Comparison of ENCODE assay signal across 24 mouse cellular contexts in genomic region chr2:10126122-10126521, GRCm38 (mm10). TPM values are rescaled to one million over a fixed set of nuclear protein-coding genes. Genes with fewer than 3 reads are reported as not detected.
"Had no signal": no experiment of that assay in that cellular context is flagged by ENCODE, and none has a peak within 500 bp of the region (broad histone marks: within the 10 kb centered on the region; RNA-seq: fewer than 3 reads in every experiment).

No protein-coding gene starts in this region.

- H3K4me2 ChIP-seq: limb, embryonic 13.5 days; lung, embryonic 15.5 days; midbrain, embryonic 13.5 days; neural tube, embryonic 13.5 days had no signal

- H3K9ac ChIP-seq: limb, embryonic 13.5 days; lung, embryonic 15.5 days; midbrain, embryonic 13.5 days; neural tube, embryonic 13.5 days had no signal

- H3K27ac ChIP-seq: limb, embryonic 10.5 days; limb, embryonic 13.5 days; lung, embryonic 15.5 days; midbrain, embryonic 10.5 days; midbrain, embryonic 13.5 days; neural tube, embryonic 13.5 days; stomach, postnatal 0 days had no signal

- H3K36me3 ChIP-seq: limb, embryonic 10.5 days; limb, embryonic 13.5 days; lung, embryonic 15.5 days; midbrain, embryonic 10.5 days; midbrain, embryonic 13.5 days; neural tube, embryonic 13.5 days had no signal

- ATAC-seq: intestine, postnatal 0 days; midbrain, embryonic 13.5 days; midbrain, embryonic 16.5 days had no signal

- H3K4me1 ChIP-seq: limb, embryonic 10.5 days; limb, embryonic 13.5 days; lung, embryonic 15.5 days; megakaryocyte, embryonic 14.5 days; midbrain, embryonic 10.5 days; midbrain, embryonic 13.5 days; neural tube, embryonic 13.5 days had no signal

- H3K27me3 ChIP-seq: limb, embryonic 13.5 days; lung, embryonic 15.5 days; megakaryocyte, embryonic 14.5 days; midbrain, embryonic 13.5 days; neural tube, embryonic 13.5 days had no signal

- H3K9me3 ChIP-seq: limb, embryonic 10.5 days; limb, embryonic 13.5 days; lung, embryonic 15.5 days; megakaryocyte, embryonic 14.5 days; midbrain, embryonic 10.5 days; midbrain, embryonic 13.5 days; neural tube, embryonic 13.5 days had no signal

- DNase-seq: kidney, adult 9 months; kidney, postnatal 14 days; kidney, postnatal 4 days; layer of hippocampus, adult 9-11 months; lung, adult 18-20 months; lung, postnatal 10 days; lung, postnatal 36 days; right cerebral cortex, adult 18-20 months; right cerebral cortex, postnatal 14 days; right cerebral cortex, postnatal 4 days; thymus, postnatal 25 days had no signal

- H3K4me3 ChIP-seq: limb, embryonic 10.5 days; limb, embryonic 13.5 days; lung, embryonic 15.5 days; megakaryocyte, embryonic 14.5 days; midbrain, embryonic 10.5 days; midbrain, embryonic 13.5 days; myocyte; neural tube, embryonic 13.5 days had no signal

RNA-seq across cellular contexts. Expression of gene Itih2, which starts 5.1 kb away (rescaled TPM):
- total RNA-seq: monocyte, adult 5-6 weeks; neutrophil, adult 5-6 weeks had no signal
- polyA plus RNA-seq: limb, embryonic 10.5 days had no signal

RNA-seq across cellular contexts. Expression of gene Itih5, which starts 27.2 kb away (rescaled TPM):
- polyA plus RNA-seq: myocyte had no signal
